Mouse (Mus musculus) heart, embryonic 16.5 days (tissue): Measurements from ENCODE around the gene Dgki. TPM values are rescaled to one million over a fixed set of nuclear protein-coding genes. Genes with fewer than 3 reads are reported as not detected.

Source experiments
- ATAC-seq: fragments of 200-750 bp; cut with Nextera tagmentation; replicated peaks from 2 replicates; pipeline ENCODE4 v1.8.0; 2017; ENCODE audit warnings: moderate number of reproducible peaks; ENCODE audit not compliant: insufficient read depth, low FRiP score; ENCODE audit errors: extremely low read depth
- H3K27ac ChIP-seq: fragments of 300-500 bp; sonication (generic); 2 replicates; pipeline ENCODE4 v1.5.1; 2014; ENCODE audit warnings: mild to moderate bottlenecking, low read length, control low read depth, moderate library complexity
- H3K27me3 ChIP-seq: fragments of 300-500 bp; sonication (generic); 2 replicates; pipeline ENCODE4 v1.6.1; 2014; ENCODE audit warnings: low read length, mixed read lengths; ENCODE audit not compliant: control insufficient read depth, insufficient read depth
- H3K36me3 ChIP-seq: fragments of 300-500 bp; sonication (generic); 2 replicates; pipeline ENCODE4 v1.6.1; 2014; ENCODE audit not compliant: control insufficient read depth, insufficient read depth
- H3K4me1 ChIP-seq: fragments of 300-500 bp; sonication (generic); 2 replicates; pipeline ENCODE4 v1.6.1; 2014; ENCODE audit warnings: low read length, mixed read lengths; ENCODE audit not compliant: control insufficient read depth, insufficient read depth
- H3K4me2 ChIP-seq: fragments of 300-500 bp; sonication (generic); 2 replicates; pipeline ENCODE4 v1.6.1; 2014; ENCODE audit warnings: low read depth, mild to moderate bottlenecking, control low read depth, low read length
- H3K4me3 ChIP-seq: fragments of 300-500 bp; sonication (generic); 2 replicates; pipeline ENCODE4 v1.5.1; 2014; ENCODE audit warnings: mild to moderate bottlenecking, control low read depth, low read length
- H3K9ac ChIP-seq: fragments of 300-500 bp; sonication (generic); 2 replicates; pipeline ENCODE4 v1.6.1; 2014; ENCODE audit warnings: low read length, control low read depth
- H3K9me3 ChIP-seq: fragments of 300-500 bp; sonication (generic); replicated peaks from 2 replicates; pipeline ENCODE4 v1.6.1; 2016; ENCODE audit warnings: low read length; ENCODE audit not compliant: control insufficient read depth
- WGBS: fragments of 180-500 bp; shearing (Covaris S2); extraction: QIAGEN DNeasy Blood & Tissue Kit; methylation state at CpG from one replicate; pipeline ENCODE4 v1.1.7; 2014; 5-methylcytosine and 5-hydroxymethylcytosine counted together
- polyA plus RNA-seq: library from polyadenylated mRNA; unstranded; fragments of >200 nt; fragmentation: Nextera tagmentation; extraction: Ambion mirVana; gene quantifications from 2 replicates; pipeline ENCODE4 v1.2.1, GENCODE M21; 2015

Dgki gene
- polyA plus RNA-seq, 1 experiment from 2014 or later = 0.47 TPM

GRCm38 (mm10) chr6:37060114-37060513 is 239.9 kb downstream of the Dgki start:
- WGBS = 78% methylated on average over 3 of the region's 3 CpGs
- H3K27me3 ChIP-seq = no peaks in the 10 kb centered on the region

GRCm38 (mm10) chr6:37057957-37058356 is 242.0 kb downstream of the Dgki start:
- H3K27me3 ChIP-seq = no peaks in the 10 kb centered on the region
- no peak overlapping the region for H3K4me2 ChIP-seq
- H3K9ac ChIP-seq = no peak overlapping the region
- H3K4me3 ChIP-seq = no peak overlapping the region
- ATAC-seq = no peak
- 0 out of 2 replicates have a peak, but pooled peaks cover 2% of the 10 kb centered on the region for H3K4me1 ChIP-seq
- no peak overlapping the region for H3K27ac ChIP-seq
- no peaks in the 10 kb centered on the region for H3K9me3 ChIP-seq
- no peaks in the 10 kb centered on the region for H3K36me3 ChIP-seq
- 82% methylated on average over 9 of the region's 9 CpGs for WGBS

More at GRCm38 (mm10) chr6:37060114-37060513, 239.9 kb downstream of the Dgki start:
- H3K9ac ChIP-seq = no peak overlapping the region
- H3K27ac ChIP-seq = no peak overlapping the region
- no peak for ATAC-seq
- H3K4me3 ChIP-seq = no peak overlapping the region
- H3K4me2 ChIP-seq = no peak overlapping the region
- no peaks in the 10 kb centered on the region for H3K9me3 ChIP-seq
- H3K4me1 ChIP-seq = no peaks in the 10 kb centered on the region; the same call in 1 of the 2 replicates
- no peaks in the 10 kb centered on the region for H3K36me3 ChIP-seq

GRCm38 (mm10) chr6:37057536-37057935 is 242.4 kb downstream of the Dgki start:
- WGBS = 91% methylated on average over 7 of the region's 7 CpGs
- Histone ChIP-seq H3K36me3 (no peaks in the 10 kb centered on the region), H3K4me3 (no peak overlapping the region), H3K27ac (no peak overlapping the region), H3K4me2 (no peak overlapping the region), H3K9me3 (no peaks in the 10 kb centered on the region), H3K4me1 (0 out of 2 replicates have a peak, but pooled peaks cover 2% of the 10 kb centered on the region), H3K9ac (no peak overlapping the region), H3K27me3 (no peaks in the 10 kb centered on the region)
- no peak for ATAC-seq

GRCm38 (mm10) chr6:37055634-37056033 is 244.3 kb downstream of the Dgki start:
- H3K4me1 ChIP-seq = peaks cover 7% of the 10 kb centered on the region
- H3K9me3 ChIP-seq = no peaks in the 10 kb centered on the region
- H3K4me3 ChIP-seq = no peak overlapping the region
- no peak overlapping the region for H3K9ac ChIP-seq
- H3K4me2 ChIP-seq = no peak overlapping the region
- no peaks in the 10 kb centered on the region for H3K27me3 ChIP-seq
- no peaks in the 10 kb centered on the region for H3K36me3 ChIP-seq
- H3K27ac ChIP-seq = no peak overlapping the region
- WGBS = 77% methylated on average over 3 of the region's 3 CpGs
- ATAC-seq = no peak

- no peaks in the 10 kb centered on the region for H3K9me3 ChIP-seq
- no peak overlapping the region for H3K9ac ChIP-seq
- no peak overlapping the region for H3K27ac ChIP-seq
- ATAC-seq = no peak
- H3K4me1 ChIP-seq = peaks cover 7% of the 10 kb centered on the region
- WGBS = 62% methylated on average over 5 of the region's 5 CpGs
- H3K36me3 ChIP-seq = no peaks in the 10 kb centered on the region
- H3K4me3 ChIP-seq = no peak overlapping the region
- H3K27me3 ChIP-seq = no peaks in the 10 kb centered on the region
- no peak overlapping the region for H3K4me2 ChIP-seq
These were observed 244.9 kb downstream of the Dgki start for GRCm38 (mm10) chr6:37055128-37055527.

GRCm38 (mm10) chr6:37054435-37055020 is 245.5 kb downstream of the Dgki start:
- Histone ChIP-seq H3K9me3 (no peaks in the 10 kb centered on the region), H3K4me2 (peak overlapping the region; percentile 25; the same call in 1 of the 2 replicates), H3K4me1 (peaks cover 7% of the 10 kb centered on the region), H3K4me3 (no peak overlapping the region), H3K36me3 (no peaks in the 10 kb centered on the region), H3K9ac (no peak overlapping the region), H3K27ac (no peak overlapping the region), H3K27me3 (no peaks in the 10 kb centered on the region)
- peak; percentile 45; the same call in 1 of the 2 replicates for ATAC-seq
- WGBS = 39% methylated on average over 6 of the region's 6 CpGs

- Histone ChIP-seq H3K9me3 (no peaks in the 10 kb centered on the region), H3K36me3 (no peaks in the 10 kb centered on the region), H3K4me1 (peaks cover 7% of the 10 kb centered on the region), H3K27ac (no peak overlapping the region), H3K4me2 (no peak overlapping the region), H3K9ac (no peak overlapping the region), H3K27me3 (no peaks in the 10 kb centered on the region), H3K4me3 (no peak overlapping the region)
- no peak for ATAC-seq
- WGBS = 38% methylated on average over 2 of the region's 2 CpGs
These were observed 246.6 kb downstream of the Dgki start for GRCm38 (mm10) chr6:37053411-37053810.

- Histone ChIP-seq H3K27ac (no peak overlapping the region), H3K4me2 (no peak overlapping the region), H3K4me3 (no peak overlapping the region), H3K36me3 (no peaks in the 10 kb centered on the region), H3K4me1 (peaks cover 7% of the 10 kb centered on the region), H3K9ac (no peak overlapping the region), H3K27me3 (no peaks in the 10 kb centered on the region), H3K9me3 (no peaks in the 10 kb centered on the region)
- 37% methylated on average over 5 of the region's 5 CpGs for WGBS
- ATAC-seq = no peak; the same call in 1 of the 2 replicates
These were observed 248.3 kb downstream of the Dgki start for GRCm38 (mm10) chr6:37051652-37052051.

- Histone ChIP-seq H3K27me3 (no peaks in the 10 kb centered on the region), H3K36me3 (no peaks in the 10 kb centered on the region), H3K9ac (no peak overlapping the region), H3K4me1 (peaks cover 7% of the 10 kb centered on the region), H3K27ac (no peak overlapping the region), H3K4me3 (no peak overlapping the region), H3K9me3 (no peaks in the 10 kb centered on the region), H3K4me2 (no peak overlapping the region)
- no peak for ATAC-seq
- WGBS = 90% methylated on average over 1 of the region's 1 CpGs
These were observed 248.8 kb downstream of the Dgki start for GRCm38 (mm10) chr6:37051150-37051549.
